In the genomic region with DNA sequence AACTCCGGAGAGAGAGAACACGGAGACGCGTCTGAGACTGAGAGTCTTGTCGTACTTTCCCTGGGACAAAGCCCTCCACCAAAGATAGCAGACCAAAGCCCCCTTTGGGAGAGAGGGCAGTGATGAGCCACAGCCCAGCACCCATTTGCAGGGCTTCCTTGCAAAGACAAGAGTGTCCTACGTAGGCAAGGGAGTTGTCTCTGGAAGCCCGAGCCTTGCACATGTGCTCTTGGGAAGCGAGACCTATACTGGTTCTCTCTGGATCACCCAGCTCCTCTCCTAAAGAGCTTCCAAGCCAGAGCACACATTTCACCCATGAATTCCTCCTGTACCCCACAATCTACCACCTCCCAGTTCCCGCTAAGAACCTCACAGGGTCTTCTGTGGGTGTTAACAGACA, we compare ENCODE assay signal across 11 mouse cellular contexts. TPM values are rescaled to one million over a fixed set of nuclear protein-coding genes. Genes with fewer than 3 reads are reported as not detected.
A peak's percentile ranks its signal among the peaks of the same experiment; 100 is the strongest.
DNase-seq lines count a peak whose midpoint lies in the region; ATAC-seq and TF ChIP-seq lines count a peak whose summit lies in the region.
"Had no signal": no experiment of that assay in that cellular context is flagged by ENCODE, and none has a peak within 500 bp of the region (broad histone marks: within the 10 kb centered on the region; RNA-seq: fewer than 3 reads in every experiment).

No protein-coding gene starts in this region.

- no peak for TF ChIP-seq POLR2A in cortical plate, adult 2 months (IDR thresholded peaks at IDR 0.05; ENCODE audit: extremely low read depth, insufficient read depth, low read length)

- H3K4me1 ChIP-seq in kidney, embryonic 14.5 days (ENCODE audit: control insufficient read depth, insufficient read depth, low read length), result no peaks in the 10 kb centered on the region; the same call in 1 of the 2 replicates
- peaks cover 7% of the 10 kb centered on the region for H3K4me1 ChIP-seq in cortical plate, adult 2 months (ENCODE audit: control insufficient read depth, insufficient read depth, low read length)
- peaks cover 14% of the 10 kb centered on the region for H3K4me1 ChIP-seq in limb, embryonic 15.5 days

- peak overlapping the region; percentile 8; the same call in 1 of the 2 replicates for H3K4me2 ChIP-seq in kidney, embryonic 14.5 days (replicated peaks; ENCODE audit: low read depth, low read length)
- 0 out of 2 replicates have a peak overlapping the region, but pooled peaks have one; percentile 1 for H3K4me2 ChIP-seq in limb, embryonic 15.5 days

- no peaks in the 10 kb centered on the region for H3K9me3 ChIP-seq in kidney, embryonic 14.5 days (ENCODE audit: control insufficient read depth, low read length)
- H3K9me3 ChIP-seq in limb, embryonic 15.5 days, result no peaks in the 10 kb centered on the region

- H3K27ac ChIP-seq in kidney, embryonic 14.5 days (ENCODE audit: low read depth, low read length), result no peak overlapping the region
- no peak overlapping the region; the same call in 1 of the 2 replicates for H3K27ac ChIP-seq in cortical plate, adult 2 months (ENCODE audit: insufficient read depth, low read length)
- no peak overlapping the region for H3K27ac ChIP-seq in limb, embryonic 15.5 days

- H3K9ac ChIP-seq in kidney, embryonic 14.5 days (ENCODE audit: low read depth, low read length), result no peak overlapping the region
- H3K9ac ChIP-seq in limb, embryonic 15.5 days, result no peak overlapping the region

- no peaks in the 10 kb centered on the region for H3K36me3 ChIP-seq in kidney, embryonic 14.5 days (ENCODE audit: control insufficient read depth, insufficient read depth, low read length)
- no peaks in the 10 kb centered on the region for H3K36me3 ChIP-seq in limb, embryonic 15.5 days

- no peak overlapping the region; the same call in 1 of the 2 replicates for H3K4me3 ChIP-seq in kidney, embryonic 14.5 days (ENCODE audit: low read length)
- peak overlapping the region; percentile 79 for H3K4me3 ChIP-seq in cortical plate, adult 2 months (ENCODE audit: insufficient read depth, low read length)
- H3K4me3 ChIP-seq in limb, embryonic 15.5 days, result no peak overlapping the region

- no peak for ATAC-seq in cerebellum, adult (ENCODE audit: insufficient number of reproducible peaks, low FRiP score, low TSS enrichment)
- ATAC-seq in kidney, embryonic 14.5 days (ENCODE audit: low FRiP score, low TSS enrichment), result no peak
- no peak for ATAC-seq in limb, embryonic 15.5 days (ENCODE audit: insufficient number of reproducible peaks, low FRiP score, low TSS enrichment, low read depth)
- ATAC-seq in CD4-positive, CD25-positive, alpha-beta regulatory T cell, adult 4 months, result no peak

- H3K27me3 ChIP-seq in kidney, embryonic 14.5 days (ENCODE audit: control insufficient read depth, insufficient read depth, low read length), result peaks cover 13% of the 10 kb centered on the region
- H3K27me3 ChIP-seq in limb, embryonic 15.5 days, result peaks cover 28% of the 10 kb centered on the region

- peak; percentile 26 for DNase-seq in cerebellum, adult 8-10 months
- DNase-seq in kidney, postnatal 14 days, result no peak
- DNase-seq in adrenal gland, adult 2 months, result no peak
- DNase-seq: lung, postnatal 14 days had no signal

- TF ChIP-seq CTCF in cortical plate, adult 2 months (IDR thresholded peaks at IDR 0.05; ENCODE audit: extremely low read depth, insufficient read depth, low read length), result no peak

- 85% methylated on average over 9 of the region's 9 CpGs for WGBS in kidney, embryonic 14.5 days
- 84% methylated on average over 9 of the region's 9 CpGs for WGBS in limb, embryonic 15.5 days

RNA-seq across cellular contexts. Expression of gene Slc7a8, which starts 1.7 kb away (rescaled TPM):
- 5.8 and 12.1 TPM in 2 replicates for polyA plus RNA-seq in kidney, embryonic 14.5 days (2014; fragmentation: Nextera tagmentation; extraction: Ambion mirVana)
- polyA plus RNA-seq in cortical plate, adult 2 months (2012; rRNA removed), result 51.3 and 54.7 TPM in 2 replicates
- polyA plus RNA-seq in limb, embryonic 15.5 days (2015; fragmentation: Nextera tagmentation; extraction: Ambion mirVana), result 5.0 and 5.4 TPM in 2 replicates
- total RNA-seq in adrenal gland, adult 2 months (2021), result 10 to 100 TPM; 24.7 to 74.6 TPM
- 31.9 and 52.9 TPM in 2 replicates for polyA plus RNA-seq in adrenal gland, adult 2 months (2012; rRNA removed)
- under 1 TPM in 1 of 2 experiments, not detected in 1; 0.14 TPM for polyA plus RNA-seq in CD4-positive, CD25-positive, alpha-beta regulatory T cell, adult 4 months (2017; shearing (Covaris generic))

RNA-seq across cellular contexts. Expression of gene Rnf212b, which starts 33.9 kb away (rescaled TPM):
- polyA plus RNA-seq in kidney, embryonic 14.5 days (2014; fragmentation: Nextera tagmentation; extraction: Ambion mirVana), result not detected in 2 replicates
- not detected in 2 replicates for polyA plus RNA-seq in cortical plate, adult 2 months (2012; rRNA removed)
- polyA plus RNA-seq in limb, embryonic 15.5 days (2015; fragmentation: Nextera tagmentation; extraction: Ambion mirVana), result not detected in 2 replicates
- total RNA-seq in adrenal gland, adult 2 months (2021), result 1 to 10 TPM in 1 of 2 experiments, under 1 TPM in 1; 0.35 to 1.5 TPM
- 0.22 and 0.24 TPM in 2 replicates for polyA plus RNA-seq in adrenal gland, adult 2 months (2012; rRNA removed)
- not detected for polyA plus RNA-seq in CD4-positive, CD25-positive, alpha-beta regulatory T cell, adult 4 months (2017; shearing (Covaris generic))
- polyA plus RNA-seq: limb, embryonic 11.5 days; spleen, adult 2 months had no signal
